In the genomic region with DNA sequence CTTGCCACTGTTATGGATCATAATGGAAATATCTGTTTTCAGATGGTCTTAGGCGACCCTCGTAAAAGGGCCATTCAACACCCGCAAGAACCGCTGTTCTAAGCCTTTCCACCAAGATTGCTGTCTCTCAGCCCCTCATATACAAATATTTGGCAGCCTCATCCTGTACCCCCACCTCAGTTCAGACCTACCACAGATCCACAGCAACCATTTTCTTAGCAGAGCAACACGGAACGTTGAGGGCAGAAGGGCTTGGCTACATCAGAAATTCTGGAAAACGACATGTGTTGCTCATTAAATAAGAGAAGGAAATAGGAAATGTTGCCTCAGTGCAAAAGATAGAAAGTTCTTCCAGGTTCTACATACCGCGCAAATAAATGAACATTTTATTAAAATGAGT, we compare ENCODE assay signal across 26 mouse cellular contexts. TPM values are rescaled to one million over a fixed set of nuclear protein-coding genes. Genes with fewer than 3 reads are reported as not detected.
A peak's percentile ranks its signal among the peaks of the same experiment; 100 is the strongest.
DNase-seq lines count a peak whose midpoint lies in the region; ATAC-seq lines count a peak whose summit lies in the region.
"Had no signal": no experiment of that assay in that cellular context is flagged by ENCODE, and none has a peak within 500 bp of the region (broad histone marks: within the 10 kb centered on the region; RNA-seq: fewer than 3 reads in every experiment).

No protein-coding gene starts in this region.

- no peak for DNase-seq in kidney, adult 18-20 months
- peak; percentile 29 for DNase-seq in embryonic facial prominence, embryonic 14.5 days (ENCODE audit: low spot score)
- no peak for DNase-seq in limb, embryonic 10.5 days (ENCODE audit: low spot score)
- DNase-seq in gastrocnemius, postnatal 36 days = no peak
- no peak for DNase-seq in right cerebral cortex, postnatal 4 days
- DNase-seq: B cell, adult 2 months; cerebellum, adult 11 months; cerebellum, adult 9-11 months; gastrocnemius, postnatal 14 days; heart, adult 2 months; heart, postnatal 36 days; right cerebral cortex, adult 18-20 months; thymus, postnatal 25 days had no signal

- H3K27me3 ChIP-seq in kidney, embryonic 16.5 days (ENCODE audit: insufficient read depth, low read length) = no peaks in the 10 kb centered on the region
- no peaks in the 10 kb centered on the region for H3K27me3 ChIP-seq in embryonic facial prominence, embryonic 14.5 days (replicated peaks; ENCODE audit: control insufficient read depth, insufficient read depth, low read length)
- no peaks in the 10 kb centered on the region for H3K27me3 ChIP-seq in limb, embryonic 10.5 days (ENCODE audit: low read depth, poor library complexity, severe bottlenecking)
- H3K27me3 ChIP-seq in stomach, embryonic 16.5 days (ENCODE audit: control insufficient read depth, insufficient read depth, low read length) = no peaks in the 10 kb centered on the region
- H3K27me3 ChIP-seq: CH12.LX; embryonic facial prominence, embryonic 15.5 days; hindbrain, embryonic 13.5 days; limb, embryonic 15.5 days; midbrain, embryonic 15.5 days; Patski had no signal

- WGBS in kidney, embryonic 16.5 days = 56% methylated on average over 9 of the region's 9 CpGs
- 53% methylated on average over 9 of the region's 9 CpGs for WGBS in embryonic facial prominence, embryonic 14.5 days
- 80% methylated on average over 9 of the region's 9 CpGs for WGBS in limb, embryonic 10.5 days
- 42% methylated on average over 9 of the region's 9 CpGs for WGBS in stomach, embryonic 16.5 days

- H3K27ac ChIP-seq in kidney, embryonic 16.5 days (ENCODE audit: low read length) = no peak overlapping the region
- peak overlapping the region; percentile 39; the same call in 1 of the 2 replicates for H3K27ac ChIP-seq in embryonic facial prominence, embryonic 14.5 days (replicated peaks; ENCODE audit: low read depth, low read length)
- 0 out of 2 replicates have a peak overlapping the region, but pooled peaks have one; percentile 26 for H3K27ac ChIP-seq in limb, embryonic 10.5 days
- H3K27ac ChIP-seq in stomach, embryonic 16.5 days (ENCODE audit: low read length) = peak overlapping the region; percentile 61
- H3K27ac ChIP-seq: embryonic facial prominence, embryonic 15.5 days; forebrain, embryonic 10.5 days; heart, adult 2 months; hindbrain, embryonic 13.5 days; limb, embryonic 15.5 days; liver, embryonic 14.5 days; macrophage; midbrain, embryonic 15.5 days had no signal

- no peak overlapping the region for H3K4me3 ChIP-seq in kidney, embryonic 16.5 days (ENCODE audit: low read length)
- no peak overlapping the region for H3K4me3 ChIP-seq in embryonic facial prominence, embryonic 14.5 days (ENCODE audit: low read depth, low read length)
- H3K4me3 ChIP-seq in limb, embryonic 10.5 days = no peak overlapping the region
- no peak overlapping the region for H3K4me3 ChIP-seq in stomach, embryonic 16.5 days (replicated peaks; ENCODE audit: low read length)
- H3K4me3 ChIP-seq: embryonic facial prominence, embryonic 15.5 days; forebrain, embryonic 10.5 days; heart, adult 2 months; hindbrain, embryonic 13.5 days; limb, embryonic 15.5 days; midbrain, embryonic 15.5 days had no signal

- H3K4me2 ChIP-seq in kidney, embryonic 16.5 days (replicated peaks; ENCODE audit: low read depth, low read length) = peak overlapping the region; percentile 6; the same call in 1 of the 2 replicates
- H3K4me2 ChIP-seq in embryonic facial prominence, embryonic 14.5 days (ENCODE audit: low read depth, low read length) = no peak overlapping the region
- no peak overlapping the region for H3K4me2 ChIP-seq in stomach, embryonic 16.5 days (ENCODE audit: low read depth, low read length)
- H3K4me2 ChIP-seq: embryonic facial prominence, embryonic 15.5 days; hindbrain, embryonic 13.5 days; limb, embryonic 15.5 days; midbrain, embryonic 15.5 days had no signal

- no peaks in the 10 kb centered on the region for H3K36me3 ChIP-seq in kidney, embryonic 16.5 days (ENCODE audit: insufficient read depth, low read length)
- H3K36me3 ChIP-seq in embryonic facial prominence, embryonic 14.5 days (ENCODE audit: control insufficient read depth, insufficient read depth, low read length) = no peaks in the 10 kb centered on the region
- no peaks in the 10 kb centered on the region for H3K36me3 ChIP-seq in limb, embryonic 10.5 days
- no peaks in the 10 kb centered on the region for H3K36me3 ChIP-seq in stomach, embryonic 16.5 days (ENCODE audit: control insufficient read depth, insufficient read depth, low read length)
- H3K36me3 ChIP-seq: embryonic facial prominence, embryonic 15.5 days; forebrain, embryonic 10.5 days; G1E; hindbrain, embryonic 13.5 days; limb, embryonic 15.5 days; midbrain, embryonic 15.5 days had no signal

- H3K4me1 ChIP-seq in kidney, embryonic 16.5 days (ENCODE audit: insufficient read depth, low read length) = peaks cover 6% of the 10 kb centered on the region; the same call in 1 of the 2 replicates
- 0 out of 2 replicates have a peak, but pooled peaks cover 9% of the 10 kb centered on the region for H3K4me1 ChIP-seq in embryonic facial prominence, embryonic 14.5 days (ENCODE audit: control insufficient read depth, insufficient read depth, low read length)
- H3K4me1 ChIP-seq in limb, embryonic 10.5 days = peaks cover 22% of the 10 kb centered on the region
- H3K4me1 ChIP-seq in stomach, embryonic 16.5 days (ENCODE audit: control insufficient read depth, insufficient read depth, low read length) = peaks cover 3% of the 10 kb centered on the region; the same call in 1 of the 2 replicates
- H3K4me1 ChIP-seq: forebrain, embryonic 10.5 days; midbrain, embryonic 15.5 days had no signal

- intact Hi-C loops in gastrocnemius, postnatal 36 days (cut with DNase I) = no loop called here

- H3K9me3 ChIP-seq in kidney, embryonic 16.5 days (ENCODE audit: low read length) = no peaks in the 10 kb centered on the region
- H3K9me3 ChIP-seq in embryonic facial prominence, embryonic 14.5 days (ENCODE audit: control insufficient read depth, low read length) = no peaks in the 10 kb centered on the region
- H3K9me3 ChIP-seq in limb, embryonic 10.5 days (replicated peaks) = no peaks in the 10 kb centered on the region
- no peaks in the 10 kb centered on the region for H3K9me3 ChIP-seq in stomach, embryonic 16.5 days (replicated peaks; ENCODE audit: control insufficient read depth, low read length)
- H3K9me3 ChIP-seq: embryonic facial prominence, embryonic 15.5 days; forebrain, embryonic 10.5 days; G1E; hindbrain, embryonic 13.5 days; limb, embryonic 15.5 days; midbrain, embryonic 15.5 days had no signal

- no peak overlapping the region for H3K9ac ChIP-seq in kidney, embryonic 16.5 days (replicated peaks; ENCODE audit: low read length)
- 0 out of 2 replicates have a peak overlapping the region, but pooled peaks have one; percentile 14 for H3K9ac ChIP-seq in embryonic facial prominence, embryonic 14.5 days (ENCODE audit: low read depth, low read length)
- H3K9ac ChIP-seq in stomach, embryonic 16.5 days (ENCODE audit: low read length) = no peak overlapping the region; the same call in 1 of the 2 replicates
- H3K9ac ChIP-seq: embryonic facial prominence, embryonic 15.5 days; hindbrain, embryonic 13.5 days; limb, embryonic 15.5 days; liver, embryonic 14.5 days; midbrain, embryonic 15.5 days had no signal

- ATAC-seq in kidney, embryonic 16.5 days (ENCODE audit: low FRiP score, low TSS enrichment) = no peak
- no peak for ATAC-seq in embryonic facial prominence, embryonic 14.5 days (ENCODE audit: low read depth)
- ATAC-seq in stomach, embryonic 16.5 days (ENCODE audit: insufficient read depth, low FRiP score) = no peak
- ATAC-seq: forebrain, embryonic 16.5 days; Patski had no signal

RNA-seq across cellular contexts. Expression of a gene that starts 11.0 kb away (rescaled TPM):
- polyA plus RNA-seq in kidney, embryonic 16.5 days (2015; fragmentation: Nextera tagmentation; extraction: Ambion mirVana) = 7.0 and 7.7 TPM in 2 replicates
- polyA plus RNA-seq in embryonic facial prominence, embryonic 14.5 days (2014; fragmentation: Nextera tagmentation; extraction: Ambion mirVana) = 3.9 and 7.1 TPM in 2 replicates
- 5.6 and 6.7 TPM in 2 replicates for polyA plus RNA-seq in limb, embryonic 10.5 days (2016; fragmentation: Nextera tagmentation; extraction: Ambion mirVana)
- 6.4 and 6.5 TPM in 2 replicates for polyA plus RNA-seq in stomach, embryonic 16.5 days (2015; fragmentation: Nextera tagmentation; extraction: Ambion mirVana)
- total RNA-seq in gastrocnemius, postnatal 36 days (2021) = 1 to 10 TPM; 3.9 to 4.3 TPM

RNA-seq across cellular contexts. Expression of a gene that starts 58.4 kb away (rescaled TPM):
- 17.8 and 21.2 TPM in 2 replicates for polyA plus RNA-seq in kidney, embryonic 16.5 days (2015; fragmentation: Nextera tagmentation; extraction: Ambion mirVana)
- polyA plus RNA-seq in embryonic facial prominence, embryonic 14.5 days (2014; fragmentation: Nextera tagmentation; extraction: Ambion mirVana) = 12.0 and 14.6 TPM in 2 replicates
- polyA plus RNA-seq in limb, embryonic 10.5 days (2016; fragmentation: Nextera tagmentation; extraction: Ambion mirVana) = 30.1 and 32.7 TPM in 2 replicates
- 12.3 and 12.4 TPM in 2 replicates for polyA plus RNA-seq in stomach, embryonic 16.5 days (2015; fragmentation: Nextera tagmentation; extraction: Ambion mirVana)
- total RNA-seq in gastrocnemius, postnatal 36 days (2021) = 1 to 10 TPM; 3.6 to 3.8 TPM
